Mouse (Mus musculus) forebrain, embryonic 12.5 days (tissue): ENCODE measurements at regions not wholly inside any gene's neighbourhood (a gene's known extent, or its start where the extent isn't known, plus 50 kb on each side); places are given as distances from the start of the nearest gene placed in this dataset.

ENCODE experiments used
- ATAC-seq: fragments of 200-750 bp; cut with Nextera tagmentation; 2 replicates; pipeline ENCODE4 v1.8.0; 2017; ENCODE audit warnings: moderate TSS enrichment; ENCODE audit not compliant: low FRiP score
- H3K27ac ChIP-seq: fragments of 300-500 bp; sonication (generic); 2 replicates; pipeline ENCODE4 v1.5.1; 2016; ENCODE audit warnings: mild to moderate bottlenecking
- H3K27me3 ChIP-seq: fragments of 300-500 bp; sonication (generic); 2 replicates; pipeline ENCODE4 v1.6.1; 2016; ENCODE audit warnings: mild to moderate bottlenecking
- H3K36me3 ChIP-seq: fragments of 300-500 bp; sonication (generic); replicated peaks from 2 replicates; pipeline ENCODE4 v1.6.1; 2016; ENCODE audit warnings: mild to moderate bottlenecking
- H3K4me1 ChIP-seq: fragments of 300-500 bp; sonication (generic); 2 replicates; pipeline ENCODE4 v1.6.1; 2016
- H3K4me2 ChIP-seq: fragments of 300-500 bp; sonication (generic); 2 replicates; pipeline ENCODE4 v1.6.1; 2016; ENCODE audit warnings: mild to moderate bottlenecking, moderate library complexity
- H3K4me3 ChIP-seq: fragments of 300-500 bp; sonication (generic); replicated peaks from 2 replicates; pipeline ENCODE4 v1.5.1; 2016; ENCODE audit warnings: mild to moderate bottlenecking
- H3K9ac ChIP-seq: fragments of 300-500 bp; sonication (generic); 2 replicates; pipeline ENCODE4 v1.6.1; 2016; ENCODE audit warnings: mild to moderate bottlenecking
- H3K9me3 ChIP-seq: fragments of 300-500 bp; sonication (generic); 2 replicates; pipeline ENCODE4 v1.6.1; 2016
- WGBS: fragments of 180-500 bp; shearing (Covaris S2); methylation state at CpG from one replicate; pipeline ENCODE4 v1.1.7; 2016; 5-methylcytosine and 5-hydroxymethylcytosine counted together

DNA sequence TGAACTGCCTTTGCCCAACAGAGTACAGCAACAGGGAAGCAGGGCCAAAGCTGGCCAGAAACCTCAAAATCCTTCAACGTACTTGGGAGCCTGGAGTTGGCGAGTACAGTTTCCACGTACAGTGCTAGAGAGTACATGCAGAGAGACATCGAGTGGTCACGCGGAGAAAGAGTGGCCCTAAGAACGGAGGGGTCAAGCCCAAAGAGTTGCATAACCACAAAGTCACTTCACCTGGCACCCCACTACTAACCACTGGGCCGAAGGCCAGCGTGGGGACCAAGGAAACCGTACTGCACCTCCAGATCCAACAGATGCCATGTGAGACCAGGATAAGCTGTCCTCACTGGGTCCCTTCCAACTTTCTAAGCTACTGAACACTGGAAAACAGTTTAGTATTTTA, 56.2 kb upstream of the Ephb1 start:
- WGBS: 90% methylated on average over 10 of the region's 10 CpGs

DNA sequence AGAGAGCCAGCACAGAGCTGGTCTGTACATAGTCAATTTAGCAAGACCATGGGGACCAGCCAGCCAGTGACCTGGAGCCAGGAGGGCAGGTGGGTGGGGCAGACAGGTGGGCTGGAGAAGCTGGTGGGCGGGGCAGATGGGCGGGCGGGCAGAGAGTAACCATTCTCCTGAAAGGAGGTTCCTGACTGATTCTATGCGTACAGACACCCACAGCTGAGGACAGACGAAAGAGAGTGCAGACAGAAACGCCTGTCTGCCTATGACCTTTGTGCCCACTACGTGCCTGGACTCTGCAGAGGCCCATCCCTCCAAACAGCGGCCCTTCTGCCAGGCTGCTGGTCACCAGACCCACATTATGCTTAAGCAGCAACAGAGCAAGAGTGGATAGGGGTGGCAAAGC, 51.5 kb upstream of the Ephb1 start:
- Histone ChIP-seq H3K9me3 (no peaks in the 10 kb centered on the region), H3K27me3 (peaks cover 50% of the 10 kb centered on the region), H3K4me3 (no peak overlapping the region), H3K27ac (no peak overlapping the region), H3K4me2 (no peak overlapping the region), H3K9ac (no peak overlapping the region), H3K36me3 (no peaks in the 10 kb centered on the region), H3K4me1 (peaks cover 5% of the 10 kb centered on the region)
- no peak for ATAC-seq
- WGBS: 55% methylated on average over 8 of the region's 8 CpGs

More for the DNA sequence above, 56.2 kb upstream of the Ephb1 start:
- Histone ChIP-seq H3K4me2 (no peak overlapping the region), H3K27ac (no peak overlapping the region), H3K36me3 (no peaks in the 10 kb centered on the region), H3K9ac (no peak overlapping the region), H3K27me3 (peaks cover 16% of the 10 kb centered on the region), H3K9me3 (no peaks in the 10 kb centered on the region), H3K4me3 (no peak overlapping the region), H3K4me1 (no peaks in the 10 kb centered on the region)
- no peak for ATAC-seq
